Mouse (Mus musculus) stomach, embryonic 15.5 days (tissue): ENCODE measurements around the gene Atp13a3. TPM values are rescaled to one million over a fixed set of nuclear protein-coding genes. Genes with fewer than 3 reads are reported as not detected.

Source experiments
- ATAC-seq: fragments of 200-750 bp; cut with Nextera tagmentation; 2 replicates; pipeline ENCODE4 v1.8.0; 2017; ENCODE audit warnings: low read depth, moderate number of reproducible peaks, moderate TSS enrichment; ENCODE audit not compliant: insufficient read depth, low FRiP score
- H3K27ac ChIP-seq: fragments of 300-500 bp; sonication (generic); 2 replicates; pipeline ENCODE4 v1.5.1; 2015; ENCODE audit warnings: mild to moderate bottlenecking, inconsistent platforms
- H3K27me3 ChIP-seq: fragments of 300-500 bp; sonication (generic); replicated peaks from 2 replicates; pipeline ENCODE4 v1.6.1; 2015; ENCODE audit warnings: inconsistent platforms
- H3K36me3 ChIP-seq: fragments of 300-500 bp; sonication (generic); 2 replicates; pipeline ENCODE4 v1.6.1; 2015; ENCODE audit warnings: inconsistent platforms
- H3K4me1 ChIP-seq: fragments of 300-500 bp; sonication (generic); 2 replicates; pipeline ENCODE4 v1.6.1; 2015; ENCODE audit warnings: inconsistent platforms
- H3K4me2 ChIP-seq: fragments of 300-500 bp; sonication (generic); 2 replicates; pipeline ENCODE4 v1.6.1; 2015; ENCODE audit warnings: mild to moderate bottlenecking, inconsistent platforms
- H3K4me3 ChIP-seq: fragments of 300-500 bp; sonication (generic); replicated peaks from 2 replicates; pipeline ENCODE4 v1.5.1; 2015; ENCODE audit warnings: inconsistent platforms
- H3K9ac ChIP-seq: fragments of 300-500 bp; sonication (generic); 2 replicates; pipeline ENCODE4 v1.6.1; 2015; ENCODE audit warnings: inconsistent platforms
- H3K9me3 ChIP-seq: fragments of 300-500 bp; sonication (generic); 2 replicates; pipeline ENCODE4 v1.6.1; 2016; ENCODE audit warnings: inconsistent platforms
- WGBS: fragments of 180-500 bp; shearing (Covaris S2); methylation state at CpG from one replicate; pipeline ENCODE4 v1.1.7; 2015; 5-methylcytosine and 5-hydroxymethylcytosine counted together
- polyA plus RNA-seq: library from polyadenylated mRNA; unstranded; fragments of >200 nt; fragmentation: Nextera tagmentation; extraction: Ambion mirVana; gene quantifications from 2 replicates; pipeline ENCODE4 v1.2.1, GENCODE M21; 2015

The Atp13a3 gene
- polyA plus RNA-seq, 1 experiment from 2014 or later: 14.1 TPM

DNA sequence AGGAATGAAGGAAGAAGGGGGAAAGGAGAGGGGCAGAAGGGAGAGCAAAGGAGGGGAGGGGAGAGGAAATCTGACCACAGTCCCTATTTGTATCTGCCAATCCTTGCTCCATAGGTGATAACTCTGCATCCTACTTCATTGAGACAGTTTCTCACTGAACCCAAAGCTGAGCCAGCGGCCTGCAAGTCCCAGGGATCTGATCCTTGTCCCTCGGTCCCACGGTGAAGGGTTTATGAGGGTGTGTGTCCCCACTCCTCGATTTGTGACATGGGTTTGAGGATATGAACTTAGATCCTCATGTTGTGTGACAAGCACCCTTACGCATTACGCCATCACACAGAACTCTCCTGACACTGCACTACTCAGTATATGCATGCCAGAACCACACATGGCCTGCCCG, 110.7 kb downstream of the Atp13a3 start:
- H3K36me3 ChIP-seq: no peaks in the 10 kb centered on the region
- H3K27me3 ChIP-seq: no peaks in the 10 kb centered on the region
- H3K4me2 ChIP-seq: no peak overlapping the region
- no peak overlapping the region for H3K27ac ChIP-seq
- no peak for ATAC-seq
- H3K9ac ChIP-seq: no peak overlapping the region
- H3K9me3 ChIP-seq: no peaks in the 10 kb centered on the region
- no peak overlapping the region for H3K4me3 ChIP-seq
- H3K4me1 ChIP-seq: no peaks in the 10 kb centered on the region
- 89% methylated on average over 7 of the region's 7 CpGs for WGBS

DNA sequence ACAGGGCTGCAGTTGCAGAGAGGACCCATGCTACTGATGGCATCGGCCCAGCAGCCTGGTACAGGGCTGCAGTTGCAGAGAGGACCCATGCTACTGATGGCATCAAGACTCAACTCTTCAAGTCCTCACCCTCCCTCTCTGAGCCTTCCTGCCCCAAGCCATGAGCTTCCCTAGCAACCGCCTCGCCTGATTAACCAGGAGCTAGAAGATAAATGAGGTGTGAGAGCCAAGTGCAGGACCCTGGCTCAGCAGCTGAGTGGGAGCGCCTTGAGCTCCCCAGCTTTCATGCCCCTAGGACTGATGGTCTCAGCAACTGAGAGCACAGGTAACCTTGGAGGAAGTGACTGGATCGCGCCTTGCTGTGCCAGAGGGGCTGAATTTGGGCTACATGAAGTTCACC, 115.3 kb downstream of the Atp13a3 start:
- ATAC-seq: no peak
- WGBS: 64% methylated on average over 6 of the region's 6 CpGs
- no peaks in the 10 kb centered on the region for H3K36me3 ChIP-seq

DNA sequence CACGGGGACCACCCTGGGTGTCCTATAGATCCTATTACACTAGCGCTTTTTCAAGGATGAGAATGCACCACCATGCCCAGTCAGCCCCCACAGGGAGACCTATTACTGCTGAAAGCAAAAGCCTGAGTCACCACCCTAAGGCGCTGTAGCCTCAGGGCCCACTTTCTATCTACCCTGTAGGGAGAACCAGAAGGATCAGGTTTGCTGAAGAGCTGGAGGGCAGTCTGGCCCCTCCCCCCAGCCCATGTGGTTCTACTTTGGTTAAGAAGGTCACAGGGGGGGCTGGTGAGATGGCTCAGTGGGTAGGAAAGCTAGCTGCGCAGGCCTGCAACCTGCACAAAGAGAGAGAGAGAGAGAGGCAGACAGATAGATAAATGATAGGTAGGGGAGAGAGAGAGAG, 120.1 kb downstream of the Atp13a3 start:
- Histone ChIP-seq H3K4me2 (no peak overlapping the region), H3K9ac (no peak overlapping the region), H3K9me3 (no peaks in the 10 kb centered on the region), H3K27me3 (peaks cover 14% of the 10 kb centered on the region), H3K4me1 (peaks cover 17% of the 10 kb centered on the region), H3K27ac (no peak overlapping the region), H3K4me3 (no peak overlapping the region), H3K36me3 (no peaks in the 10 kb centered on the region)
- WGBS: 75% methylated on average over 4 of the region's 4 CpGs
- ATAC-seq: no peak

More for the DNA sequence above, 115.3 kb downstream of the Atp13a3 start:
- H3K4me3 ChIP-seq: no peak overlapping the region
- no peaks in the 10 kb centered on the region for H3K9me3 ChIP-seq
- no peak overlapping the region for H3K4me2 ChIP-seq
- H3K9ac ChIP-seq: no peak overlapping the region
- no peaks in the 10 kb centered on the region for H3K27me3 ChIP-seq
- no peaks in the 10 kb centered on the region for H3K4me1 ChIP-seq
- H3K27ac ChIP-seq: no peak overlapping the region

DNA sequence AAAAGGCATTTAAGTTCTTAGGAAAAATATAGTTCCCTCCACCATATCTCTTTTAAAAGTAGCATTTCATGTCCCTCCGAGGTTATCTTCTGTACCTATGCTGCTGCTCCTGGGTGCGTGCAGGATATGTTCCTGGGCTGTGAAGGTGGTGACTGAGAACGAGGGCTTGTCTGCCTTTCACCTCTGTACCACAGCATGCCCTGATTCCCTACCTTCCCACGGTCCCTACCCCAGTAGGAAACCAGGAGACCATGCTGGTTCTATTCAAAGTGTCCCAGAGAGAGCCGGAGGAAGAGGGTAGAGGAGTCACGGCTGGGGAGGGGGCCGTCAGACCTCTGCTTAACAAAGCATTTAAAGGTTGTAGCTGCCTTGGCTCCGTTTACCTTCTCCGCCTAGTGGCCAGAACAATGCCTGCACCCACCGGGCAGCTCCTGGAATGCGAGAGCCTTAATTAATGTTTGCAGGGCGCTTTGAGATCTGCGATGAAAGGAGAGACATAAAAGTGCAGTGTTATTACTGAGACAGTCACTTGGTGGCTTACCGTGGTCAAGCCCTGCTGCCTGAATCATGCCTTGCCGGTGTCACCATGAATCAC, 121.9 kb downstream of the Atp13a3 start:
- H3K4me3 ChIP-seq: peak overlapping the region; percentile 18; the same call in 1 of the 2 replicates
- no peaks in the 10 kb centered on the region for H3K9me3 ChIP-seq
- no peak overlapping the region for H3K27ac ChIP-seq
- peaks cover 14% of the 10 kb centered on the region for H3K27me3 ChIP-seq
- no peak overlapping the region for H3K9ac ChIP-seq
- 0 out of 2 replicates have a peak, but pooled peaks have one; percentile 40 for ATAC-seq
- peak overlapping the region; percentile 46 for H3K4me2 ChIP-seq
- no peaks in the 10 kb centered on the region for H3K36me3 ChIP-seq
- WGBS: 2% methylated on average over 15 of the region's 15 CpGs
- peaks cover 21% of the 10 kb centered on the region for H3K4me1 ChIP-seq

DNA sequence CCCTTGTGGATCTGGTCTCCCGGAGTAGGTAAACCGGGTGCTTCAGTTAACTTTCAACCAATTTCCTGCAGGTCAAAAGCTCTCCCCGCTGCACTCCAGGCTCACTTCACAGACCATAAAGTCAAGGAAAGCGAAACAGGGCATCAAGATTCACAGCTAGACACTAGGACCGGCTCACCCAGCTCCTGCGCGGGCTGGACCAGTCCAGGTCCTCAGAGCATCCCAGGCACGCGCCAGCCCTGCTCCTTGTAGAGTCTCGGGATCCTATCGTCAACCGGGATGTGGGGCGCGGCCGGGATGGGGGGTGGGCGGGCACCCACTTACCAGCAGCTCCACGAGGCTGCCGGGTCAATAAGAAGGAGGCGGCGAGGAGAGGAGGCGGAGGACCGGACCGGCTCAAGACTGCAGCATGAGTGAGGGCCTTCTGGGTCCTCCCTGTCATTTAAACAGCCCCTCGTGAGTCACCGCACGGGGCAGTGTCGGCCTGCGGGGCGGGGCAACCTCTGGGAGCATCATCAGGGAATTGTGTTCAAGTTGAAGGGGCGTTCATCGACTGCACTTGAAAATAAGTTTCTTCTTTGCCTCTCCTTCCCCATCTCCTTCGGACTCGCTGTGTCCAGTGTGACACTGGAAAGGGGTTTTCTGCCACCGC, 122.8 kb downstream of the Atp13a3 start, which contains the start of gene Lrrc15:
Gene Lrrc15, minus strand, starts transcription at position 413 of the 652 bp plus-strand sequence.
- 9% methylated on average over 34 of the region's 34 CpGs for WGBS
- no peak within 1 kb of the TSS for H3K27ac ChIP-seq
- no peaks in the 10 kb centered on the region for H3K9me3 ChIP-seq
- H3K27me3 ChIP-seq: peaks cover 14% of the 10 kb centered on the region
- ATAC-seq: no peak
- H3K4me2 ChIP-seq: peak within 1 kb of the TSS; percentile 58
- H3K9ac ChIP-seq: no peak within 1 kb of the TSS
- no peaks in the 10 kb centered on the region for H3K36me3 ChIP-seq
- peak within 1 kb of the TSS; percentile 28 for H3K4me3 ChIP-seq
- H3K4me1 ChIP-seq: peaks cover 25% of the 10 kb centered on the region

DNA sequence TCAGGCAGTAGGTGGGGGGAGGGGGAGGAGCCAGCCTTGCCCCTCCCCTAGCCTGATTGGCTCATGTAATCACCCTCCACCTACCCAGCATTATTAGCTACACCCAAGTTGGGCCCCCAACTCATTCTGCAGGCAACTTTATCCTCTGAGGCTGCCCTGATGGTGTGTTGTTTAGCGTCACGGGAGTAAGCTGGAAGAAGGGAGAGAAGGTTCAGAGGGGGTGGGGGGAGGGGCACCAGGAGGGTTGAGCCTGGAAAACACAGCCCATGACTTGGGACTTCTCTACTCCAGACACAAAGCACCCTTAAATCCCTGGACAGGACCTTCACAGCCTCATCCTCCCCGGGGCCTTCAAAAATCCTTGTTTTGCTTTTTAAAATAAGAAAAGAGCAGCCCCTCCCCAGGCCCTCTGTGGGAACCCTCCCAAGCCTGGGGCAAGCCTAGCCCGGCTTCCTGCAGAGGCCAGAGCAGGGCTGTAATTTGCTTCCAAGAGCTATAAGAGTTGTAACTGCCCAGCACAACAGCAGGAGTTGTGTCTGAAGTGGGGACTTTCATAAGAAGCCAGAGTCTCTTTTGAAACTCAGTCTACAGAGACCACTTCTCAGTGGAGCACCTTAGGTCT, 125.0 kb downstream of the Atp13a3 start:
- WGBS: 20% methylated on average over 4 of the region's 4 CpGs
- ATAC-seq: no peak
- H3K4me2 ChIP-seq: no peak overlapping the region
- H3K4me1 ChIP-seq: peaks cover 25% of the 10 kb centered on the region
- H3K4me3 ChIP-seq: no peak overlapping the region
- H3K27ac ChIP-seq: no peak overlapping the region
- H3K9ac ChIP-seq: no peak overlapping the region
- H3K9me3 ChIP-seq: no peaks in the 10 kb centered on the region
- H3K27me3 ChIP-seq: peaks cover 14% of the 10 kb centered on the region
- H3K36me3 ChIP-seq: no peaks in the 10 kb centered on the region

DNA sequence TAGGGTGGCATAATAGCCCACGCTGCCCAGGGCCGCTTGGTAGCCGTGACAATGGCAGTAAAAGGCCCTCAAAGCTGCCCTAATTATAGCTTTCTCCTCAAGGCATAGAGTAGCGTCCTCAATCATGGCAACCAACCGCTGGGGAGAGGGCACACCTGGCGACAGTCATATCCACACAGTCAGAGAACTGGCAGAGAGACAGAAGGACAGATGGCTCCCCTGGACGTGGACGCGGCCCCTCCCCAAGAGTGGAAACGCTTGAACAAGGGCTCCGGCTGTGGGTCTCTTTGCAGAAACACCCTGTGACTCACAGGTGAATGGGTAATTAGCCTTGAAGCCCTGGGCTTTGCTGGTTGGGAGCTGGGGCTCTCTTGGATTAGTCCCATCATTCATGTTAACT, 127.4 kb downstream of the Atp13a3 start:
- peaks cover 9% of the 10 kb centered on the region for H3K27me3 ChIP-seq
- WGBS: 80% methylated on average over 11 of the region's 11 CpGs

DNA sequence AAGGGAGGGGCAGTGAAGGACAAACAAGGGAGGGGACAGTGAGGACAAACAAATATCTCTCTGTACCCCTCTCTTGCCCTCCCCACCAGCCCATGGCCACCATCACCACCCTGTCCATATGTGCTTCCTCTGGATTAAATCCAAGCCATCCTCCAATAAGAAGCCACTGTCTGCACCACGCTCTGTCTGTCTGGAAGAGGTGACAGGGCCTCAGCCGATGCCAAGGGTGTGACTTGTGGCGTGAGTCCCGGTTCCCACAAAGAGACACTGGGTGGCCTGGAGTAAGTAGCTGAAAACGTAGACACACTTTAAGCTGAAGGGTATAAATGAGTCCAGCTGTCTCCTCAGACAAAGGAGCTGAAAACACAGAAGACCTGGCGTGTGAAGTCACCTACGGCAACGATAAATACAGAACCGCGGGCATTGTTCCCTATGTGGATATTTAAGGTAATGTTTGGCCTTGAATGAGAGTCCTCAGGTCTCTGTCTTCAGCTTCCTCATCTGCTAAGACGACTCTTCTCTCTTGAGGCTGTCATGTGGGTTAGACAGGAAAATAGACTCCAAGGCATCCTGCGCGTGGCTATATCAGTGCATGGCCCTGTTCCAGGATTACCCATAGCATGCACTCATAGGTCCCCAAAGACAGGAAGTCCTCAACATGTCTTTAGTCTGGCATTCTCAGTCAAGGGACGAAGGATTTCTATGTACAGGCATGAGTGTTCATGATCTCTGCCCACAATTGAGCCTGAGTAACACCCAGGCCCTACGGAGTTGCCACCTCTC, 130.0 kb downstream of the Atp13a3 start:
- Histone ChIP-seq H3K36me3 (no peaks in the 10 kb centered on the region), H3K9ac (no peak overlapping the region), H3K4me3 (no peak overlapping the region), H3K4me1 (peaks cover 11% of the 10 kb centered on the region; the same call in 1 of the 2 replicates), H3K4me2 (no peak overlapping the region), H3K27me3 (no peaks in the 10 kb centered on the region), H3K27ac (no peak overlapping the region), H3K9me3 (no peaks in the 10 kb centered on the region)
- WGBS: 72% methylated on average over 15 of the region's 15 CpGs
- ATAC-seq: no peak

More for the DNA sequence above, 127.4 kb downstream of the Atp13a3 start:
- Histone ChIP-seq H3K36me3 (no peaks in the 10 kb centered on the region), H3K9me3 (no peaks in the 10 kb centered on the region), H3K27ac (no peak overlapping the region), H3K4me3 (no peak overlapping the region), H3K9ac (no peak overlapping the region), H3K4me2 (no peak overlapping the region), H3K4me1 (peaks cover 18% of the 10 kb centered on the region)
- ATAC-seq: no peak

DNA sequence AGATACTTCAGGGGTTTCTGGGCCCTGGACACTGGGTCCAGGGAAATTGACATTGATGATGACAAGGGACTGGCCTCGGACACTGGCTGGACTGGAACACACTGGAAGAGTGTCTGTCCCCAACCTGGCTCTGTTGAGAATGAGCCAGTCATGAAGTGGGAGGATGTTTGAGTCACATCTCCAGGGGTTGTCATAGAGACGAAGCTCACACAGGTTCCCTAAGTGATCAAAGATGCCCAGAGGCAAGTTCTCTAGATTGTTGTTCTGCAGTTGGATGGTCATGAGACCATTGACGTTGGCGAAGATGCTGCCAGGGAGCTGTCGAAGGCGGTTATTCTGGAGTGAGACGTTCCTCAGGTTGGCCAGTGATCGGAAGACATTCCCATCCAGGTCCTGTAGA, 132.7 kb downstream of the Atp13a3 start:
- WGBS: 95% methylated on average over 8 of the region's 8 CpGs
- Histone ChIP-seq H3K4me2 (no peak overlapping the region), H3K36me3 (no peaks in the 10 kb centered on the region), H3K4me3 (no peak overlapping the region), H3K9ac (no peak overlapping the region), H3K9me3 (no peaks in the 10 kb centered on the region), H3K27me3 (no peaks in the 10 kb centered on the region), H3K27ac (no peak overlapping the region), H3K4me1 (0 out of 2 replicates have a peak, but pooled peaks cover 3% of the 10 kb centered on the region)
- no peak for ATAC-seq

DNA sequence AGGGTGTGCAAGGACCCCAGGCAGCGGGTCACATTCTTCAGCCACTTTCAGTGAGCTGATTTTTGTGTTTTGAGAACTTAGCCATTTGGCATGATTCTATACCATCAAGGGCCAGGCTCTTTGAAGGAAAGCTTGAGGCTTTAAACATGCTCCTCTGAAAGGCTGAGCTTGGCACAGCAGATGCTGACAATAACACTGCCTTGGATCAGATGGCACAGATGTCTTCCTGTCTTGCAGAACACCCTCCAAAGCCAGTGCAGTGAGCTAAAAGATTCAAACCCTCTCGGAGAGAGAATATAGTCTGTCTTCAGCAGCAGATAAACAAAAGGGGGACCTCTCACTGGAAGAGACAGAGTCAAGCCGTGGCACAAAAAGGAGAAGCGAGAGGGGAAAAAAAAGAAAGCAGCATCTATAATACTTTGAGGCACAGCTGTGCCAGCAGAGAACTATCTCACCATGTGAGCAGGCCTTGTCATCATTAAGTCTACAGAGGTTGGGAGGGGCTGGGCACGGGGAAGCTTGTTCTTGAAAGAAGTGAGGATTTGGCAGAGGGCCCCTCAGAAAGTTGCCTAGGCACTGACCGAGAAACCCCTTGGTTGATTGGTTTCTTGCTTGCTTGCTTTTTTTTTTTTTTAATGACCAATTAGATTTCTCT, 133.7 kb downstream of the Atp13a3 start:
- Histone ChIP-seq H3K9me3 (no peaks in the 10 kb centered on the region), H3K4me3 (no peak overlapping the region), H3K4me1 (0 out of 2 replicates have a peak, but pooled peaks cover 3% of the 10 kb centered on the region), H3K4me2 (no peak overlapping the region), H3K27me3 (no peaks in the 10 kb centered on the region), H3K9ac (no peak overlapping the region), H3K27ac (peak overlapping the region; percentile 19; the same call in 1 of the 2 replicates), H3K36me3 (no peaks in the 10 kb centered on the region)
- no peak for ATAC-seq
- 48% methylated on average over 6 of the region's 6 CpGs for WGBS

DNA sequence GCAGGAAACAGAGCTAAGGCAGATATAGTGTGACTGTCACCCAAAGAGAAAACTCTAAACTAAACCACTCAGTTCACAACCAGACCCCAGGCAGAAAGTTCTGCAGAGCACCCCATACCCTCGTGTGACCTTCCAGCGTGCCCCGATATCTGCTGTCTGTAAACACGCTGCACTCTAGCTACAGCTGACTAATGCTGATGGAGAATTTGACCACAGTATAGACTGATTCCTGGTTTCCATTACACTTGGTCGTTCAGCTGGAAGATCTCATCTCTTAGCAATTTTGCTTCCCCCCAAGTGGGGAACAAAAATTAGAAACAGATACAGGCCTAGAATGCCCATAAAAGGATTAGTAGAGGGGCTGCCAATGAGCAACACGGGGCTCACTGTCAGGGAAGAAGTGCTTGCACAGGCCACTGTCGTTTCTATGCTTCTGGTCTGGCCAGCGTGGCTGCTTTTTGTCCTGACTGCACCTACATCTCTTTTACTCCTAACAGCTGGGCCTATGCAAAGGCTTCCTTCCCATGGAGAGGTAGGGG, 134.5 kb downstream of the Atp13a3 start:
- Histone ChIP-seq H3K9me3 (no peaks in the 10 kb centered on the region), H3K4me3 (no peak overlapping the region), H3K4me2 (no peak overlapping the region), H3K36me3 (no peaks in the 10 kb centered on the region), H3K27me3 (no peaks in the 10 kb centered on the region), H3K27ac (peak overlapping the region; percentile 19; the same call in 1 of the 2 replicates), H3K9ac (no peak overlapping the region), H3K4me1 (0 out of 2 replicates have a peak, but pooled peaks cover 3% of the 10 kb centered on the region)
- no peak for ATAC-seq
- 43% methylated on average over 8 of the region's 8 CpGs for WGBS
